Mouse (Mus musculus) heart, adult 2 months (tissue): ENCODE measurements around the gene Kcnn4.

Source experiments
- CTCF ChIP-seq: fragments of 200-600 bp; IDR thresholded peaks from 2 replicates; pipeline ENCODE4 v1.8.1; 2022; ENCODE audit warnings: antibody characterized with exemption, mild to moderate bottlenecking, moderate library complexity
- POLR2A ChIP-seq: fragments of 200-500 bp; IDR thresholded peaks from 2 replicates; pipeline ENCODE4 v1.6.1; 2011; ENCODE audit warnings: mild to moderate bottlenecking, low read depth, low read length, control low read depth; ENCODE audit not compliant: insufficient read depth

DNA sequence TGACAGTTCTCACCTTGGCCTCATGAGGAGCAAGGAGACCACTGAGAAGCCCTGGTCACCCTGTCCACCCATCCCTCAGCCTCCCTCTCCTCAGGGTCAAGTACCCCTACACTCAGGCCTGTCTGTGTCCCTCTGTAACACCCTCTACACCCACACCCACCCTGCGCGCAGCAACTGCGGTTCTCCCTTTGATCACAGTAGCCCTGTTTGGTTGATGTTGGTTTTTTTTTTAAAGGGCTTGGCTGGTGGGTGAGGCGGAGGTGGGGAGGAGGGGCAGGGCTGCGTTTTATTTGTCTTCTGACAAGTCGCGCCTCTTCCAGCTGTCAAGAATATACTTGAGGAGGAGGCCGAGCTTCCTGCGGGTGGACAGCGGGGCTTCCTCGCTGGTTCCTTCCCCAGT lies 61.6 kb downstream of the Kcnn4 start:
- TF ChIP-seq CTCF (no peak), POLR2A (no peak)
